Mouse (Mus musculus): ENCODE results near the gene Gipc2. TPM values are rescaled to one million over a fixed set of nuclear protein-coding genes. Genes with fewer than 3 reads are reported as not detected.

Gipc2 gene
- polyA plus RNA-seq, 1 experiment from 2014 or later, result 1.5 TPM

GRCm38 (mm10) chr3:152117941-152118340, 48.1 kb downstream of the Gipc2 start:
- Histone ChIP-seq H3K27ac (ENCODE audit: low read depth, low read length) (no peak overlapping the region), H3K4me2 (no peak overlapping the region), H3K9me3 (ENCODE audit: control insufficient read depth, low read length) (no peaks in the 10 kb centered on the region), H3K9ac (ENCODE audit: low read length) (no peak overlapping the region), H3K4me3 (ENCODE audit: low read depth, low read length) (no peak overlapping the region), H3K36me3 (ENCODE audit: control insufficient read depth, insufficient read depth, low read length) (no peaks in the 10 kb centered on the region), H3K27me3 (ENCODE audit: control insufficient read depth, insufficient read depth, low read length) (no peaks in the 10 kb centered on the region), H3K4me1 (ENCODE audit: control insufficient read depth, insufficient read depth, low read length) (no peaks in the 10 kb centered on the region)
- ATAC-seq (ENCODE audit: low FRiP score) (no peak), DNase-seq (ENCODE audit: low spot score, missing footprints) (no peak)
- 91% methylated on average over 3 of the region's 3 CpGs for WGBS

GRCm38 (mm10) chr3:152116140-152116539, 49.9 kb downstream of the Gipc2 start:
- 86% methylated on average over 3 of the region's 3 CpGs for WGBS
- ATAC-seq (ENCODE audit: low FRiP score) (no peak), DNase-seq (ENCODE audit: low spot score, missing footprints) (no peak)
- Histone ChIP-seq H3K9ac (ENCODE audit: low read length) (no peak overlapping the region), H3K27me3 (ENCODE audit: control insufficient read depth, insufficient read depth, low read length) (no peaks in the 10 kb centered on the region), H3K27ac (ENCODE audit: low read depth, low read length) (no peak overlapping the region), H3K4me2 (no peak overlapping the region), H3K9me3 (ENCODE audit: control insufficient read depth, low read length) (no peaks in the 10 kb centered on the region), H3K4me3 (ENCODE audit: low read depth, low read length) (no peak overlapping the region), H3K4me1 (ENCODE audit: control insufficient read depth, insufficient read depth, low read length) (no peaks in the 10 kb centered on the region), H3K36me3 (ENCODE audit: control insufficient read depth, insufficient read depth, low read length) (no peaks in the 10 kb centered on the region)

GRCm38 (mm10) chr3:152114786-152115185, 51.2 kb downstream of the Gipc2 start:
- Histone ChIP-seq H3K36me3 (ENCODE audit: control insufficient read depth, insufficient read depth, low read length) (no peaks in the 10 kb centered on the region), H3K4me2 (no peak overlapping the region)
- peak; percentile 54 for ATAC-seq (ENCODE audit: low FRiP score)

GRCm38 (mm10) chr3:152114222-152114621, 51.8 kb downstream of the Gipc2 start:
- no peak overlapping the region for H3K9ac ChIP-seq (ENCODE audit: low read length)
- H3K4me1 ChIP-seq (ENCODE audit: control insufficient read depth, insufficient read depth, low read length), result no peaks in the 10 kb centered on the region
- H3K36me3 ChIP-seq (ENCODE audit: control insufficient read depth, insufficient read depth, low read length), result no peaks in the 10 kb centered on the region
- no peaks in the 10 kb centered on the region for H3K27me3 ChIP-seq (ENCODE audit: control insufficient read depth, insufficient read depth, low read length)
- 73% methylated on average over 4 of the region's 4 CpGs for WGBS
- ATAC-seq (ENCODE audit: low FRiP score) (no peak), DNase-seq (ENCODE audit: low spot score, missing footprints) (no peak)
- H3K9me3 ChIP-seq (ENCODE audit: control insufficient read depth, low read length), result no peaks in the 10 kb centered on the region
- no peak overlapping the region for H3K27ac ChIP-seq (ENCODE audit: low read depth, low read length)
- no peak overlapping the region for H3K4me3 ChIP-seq (ENCODE audit: low read depth, low read length)
- H3K4me2 ChIP-seq, result no peak overlapping the region

More at GRCm38 (mm10) chr3:152114786-152115185, 51.2 kb downstream of the Gipc2 start:
- Histone ChIP-seq H3K9ac (ENCODE audit: low read length) (no peak overlapping the region), H3K27ac (ENCODE audit: low read depth, low read length) (no peak overlapping the region), H3K4me3 (ENCODE audit: low read depth, low read length) (no peak overlapping the region), H3K27me3 (ENCODE audit: control insufficient read depth, insufficient read depth, low read length) (no peaks in the 10 kb centered on the region), H3K4me1 (ENCODE audit: control insufficient read depth, insufficient read depth, low read length) (no peaks in the 10 kb centered on the region), H3K9me3 (ENCODE audit: control insufficient read depth, low read length) (no peaks in the 10 kb centered on the region)
- 64% methylated on average over 10 of the region's 10 CpGs for WGBS
- no peak for DNase-seq (ENCODE audit: low spot score, missing footprints)

- H3K36me3 ChIP-seq (ENCODE audit: control insufficient read depth, insufficient read depth, low read length), result no peaks in the 10 kb centered on the region
- no peak overlapping the region for H3K4me2 ChIP-seq
- no peak for DNase-seq (ENCODE audit: low spot score, missing footprints)
- H3K9me3 ChIP-seq (ENCODE audit: control insufficient read depth, low read length), result no peaks in the 10 kb centered on the region
- no peak overlapping the region for H3K4me3 ChIP-seq (ENCODE audit: low read depth, low read length)
- H3K9ac ChIP-seq (ENCODE audit: low read length), result no peak overlapping the region
- no peak for ATAC-seq (ENCODE audit: low FRiP score)
- 86% methylated on average over 7 of the region's 7 CpGs for WGBS
- 0 out of 2 replicates have a peak, but pooled peaks cover 2% of the 10 kb centered on the region for H3K4me1 ChIP-seq (ENCODE audit: control insufficient read depth, insufficient read depth, low read length)
- H3K27me3 ChIP-seq (ENCODE audit: control insufficient read depth, insufficient read depth, low read length), result no peaks in the 10 kb centered on the region
- H3K27ac ChIP-seq (ENCODE audit: low read depth, low read length), result no peak overlapping the region
Measured at GRCm38 (mm10) chr3:152113496-152113895, 52.5 kb downstream of the Gipc2 start.

GRCm38 (mm10) chr3:152112664-152113063, 53.4 kb downstream of the Gipc2 start:
- Histone ChIP-seq H3K36me3 (ENCODE audit: control insufficient read depth, insufficient read depth, low read length) (no peaks in the 10 kb centered on the region), H3K9ac (ENCODE audit: low read length) (no peak overlapping the region), H3K27ac (ENCODE audit: low read depth, low read length) (no peak overlapping the region), H3K27me3 (ENCODE audit: control insufficient read depth, insufficient read depth, low read length) (no peaks in the 10 kb centered on the region), H3K4me2 (no peak overlapping the region), H3K4me1 (ENCODE audit: control insufficient read depth, insufficient read depth, low read length) (0 out of 2 replicates have a peak, but pooled peaks cover 2% of the 10 kb centered on the region), H3K9me3 (ENCODE audit: control insufficient read depth, low read length) (no peaks in the 10 kb centered on the region), H3K4me3 (ENCODE audit: low read depth, low read length) (no peak overlapping the region)
- DNase-seq (ENCODE audit: low spot score, missing footprints) (no peak), ATAC-seq (ENCODE audit: low FRiP score) (no peak)
- 86% methylated on average over 8 of the region's 8 CpGs for WGBS

GRCm38 (mm10) chr3:152111482-152111881, 54.5 kb downstream of the Gipc2 start:
- H3K36me3 ChIP-seq (ENCODE audit: control insufficient read depth, insufficient read depth, low read length), result no peaks in the 10 kb centered on the region
- H3K4me1 ChIP-seq (ENCODE audit: control insufficient read depth, insufficient read depth, low read length), result peaks cover 9% of the 10 kb centered on the region; the same call in 1 of the 2 replicates
- H3K9ac ChIP-seq (ENCODE audit: low read length), result no peak overlapping the region
- no peaks in the 10 kb centered on the region for H3K27me3 ChIP-seq (ENCODE audit: control insufficient read depth, insufficient read depth, low read length)
- no peak overlapping the region for H3K4me3 ChIP-seq (ENCODE audit: low read depth, low read length)
- no peak overlapping the region for H3K4me2 ChIP-seq
- 83% methylated on average over 4 of the region's 4 CpGs for WGBS
- no peak overlapping the region for H3K27ac ChIP-seq (ENCODE audit: low read depth, low read length)
- ATAC-seq (ENCODE audit: low FRiP score) (no peak), DNase-seq (ENCODE audit: low spot score, missing footprints) (no peak)
- H3K9me3 ChIP-seq (ENCODE audit: control insufficient read depth, low read length), result no peaks in the 10 kb centered on the region

- WGBS, result 21% methylated on average over 9 of the region's 9 CpGs
- peaks cover 13% of the 10 kb centered on the region; the same call in 1 of the 2 replicates for H3K4me1 ChIP-seq (ENCODE audit: control insufficient read depth, insufficient read depth, low read length)
- no peak overlapping the region for H3K4me3 ChIP-seq (ENCODE audit: low read depth, low read length)
- ATAC-seq (ENCODE audit: low FRiP score) (peak; percentile 20), DNase-seq (ENCODE audit: low spot score, missing footprints) (peak; percentile 95)
- no peak overlapping the region for H3K27ac ChIP-seq (ENCODE audit: low read depth, low read length)
- H3K36me3 ChIP-seq (ENCODE audit: control insufficient read depth, insufficient read depth, low read length), result no peaks in the 10 kb centered on the region
- H3K9me3 ChIP-seq (ENCODE audit: control insufficient read depth, low read length), result no peaks in the 10 kb centered on the region
- no peak overlapping the region for H3K4me2 ChIP-seq
- H3K27me3 ChIP-seq (ENCODE audit: control insufficient read depth, insufficient read depth, low read length), result no peaks in the 10 kb centered on the region
- H3K9ac ChIP-seq (ENCODE audit: low read length), result no peak overlapping the region
Measured at GRCm38 (mm10) chr3:152111081-152111480, 54.9 kb downstream of the Gipc2 start.

- Histone ChIP-seq H3K9ac (ENCODE audit: low read length) (no peak overlapping the region), H3K27ac (ENCODE audit: low read depth, low read length) (no peak overlapping the region), H3K4me3 (ENCODE audit: low read depth, low read length) (no peak overlapping the region), H3K27me3 (ENCODE audit: control insufficient read depth, insufficient read depth, low read length) (no peaks in the 10 kb centered on the region), H3K36me3 (ENCODE audit: control insufficient read depth, insufficient read depth, low read length) (no peaks in the 10 kb centered on the region), H3K4me2 (no peak overlapping the region), H3K4me1 (ENCODE audit: control insufficient read depth, insufficient read depth, low read length) (peaks cover 14% of the 10 kb centered on the region; the same call in 1 of the 2 replicates), H3K9me3 (ENCODE audit: control insufficient read depth, low read length) (no peaks in the 10 kb centered on the region)
- ATAC-seq (ENCODE audit: low FRiP score) (no peak), DNase-seq (ENCODE audit: low spot score, missing footprints) (no peak)
- WGBS, result 37% methylated on average over 7 of the region's 7 CpGs
Measured at GRCm38 (mm10) chr3:152109260-152109587, 56.8 kb downstream of the Gipc2 start.
